Mouse (Mus musculus) macrophage (primary cell): ENCODE measurements at regions not wholly inside any gene's neighbourhood (a gene's known extent, or its start where the extent isn't known, plus 50 kb on each side); places are given as distances from the start of the nearest gene placed in this dataset.

Source experiments
- H3K27ac ChIP-seq: fragments of 350-480 bp; formaldehyde crosslinking; 2 replicates; pipeline ENCODE4 v1.9.0; 2021
- H3K36me3 ChIP-seq: fragments of 350-480 bp; formaldehyde crosslinking; 2 replicates; pipeline ENCODE4 v1.9.0; 2021; ENCODE audit errors: inconsistent target
- H3K4me3 ChIP-seq: fragments of 350-480 bp; formaldehyde crosslinking; 2 replicates; pipeline ENCODE4 v1.9.0; 2021; ENCODE audit errors: inconsistent target
- H3K79me2 ChIP-seq: fragments of 350-480 bp; formaldehyde crosslinking; 2 replicates; pipeline ENCODE4 v1.9.0; 2021; ENCODE audit errors: inconsistent target
- WGBS: methylation state at CpG from one replicate; pipeline ENCODE4 v1.1.7; 2026; ENCODE audit warnings: inconsistent platforms; ENCODE audit not compliant: missing documents; 5-methylcytosine and 5-hydroxymethylcytosine counted together

- Histone ChIP-seq H3K4me3 (no peak overlapping the region), H3K27ac (no peak overlapping the region), H3K79me2 (no peaks in the 10 kb centered on the region), H3K36me3 (no peaks in the 10 kb centered on the region)
- 87% methylated on average over 4 of the region's 4 CpGs for WGBS
Observed at GRCm38 (mm10) chr14:76761274-76761673, 204.6 kb upstream of the Serp2 start.

GRCm38 (mm10) chr14:76760509-76761023, 203.9 kb upstream of the Serp2 start:
- H3K79me2 ChIP-seq = no peaks in the 10 kb centered on the region
- 51% methylated on average over 13 of the region's 13 CpGs for WGBS
- no peak overlapping the region for H3K4me3 ChIP-seq
- H3K27ac ChIP-seq = no peak overlapping the region
- no peaks in the 10 kb centered on the region for H3K36me3 ChIP-seq

GRCm38 (mm10) chr14:76759377-76759776, 202.7 kb upstream of the Serp2 start:
- H3K4me3 ChIP-seq = no peak overlapping the region
- WGBS = 57% methylated on average over 4 of the region's 4 CpGs
- H3K79me2 ChIP-seq = no peaks in the 10 kb centered on the region
- H3K27ac ChIP-seq = no peak overlapping the region
- no peaks in the 10 kb centered on the region for H3K36me3 ChIP-seq

- Histone ChIP-seq H3K27ac (no peak overlapping the region), H3K79me2 (no peaks in the 10 kb centered on the region), H3K4me3 (no peak overlapping the region), H3K36me3 (no peaks in the 10 kb centered on the region)
- WGBS = 100% methylated on average over 1 of the region's 1 CpGs
Observed at GRCm38 (mm10) chr14:76758589-76758988, 201.9 kb upstream of the Serp2 start.

- no peaks in the 10 kb centered on the region for H3K79me2 ChIP-seq
- WGBS = 66% methylated on average over 9 of the region's 9 CpGs
Observed at GRCm38 (mm10) chr14:76755591-76756376, 199.1 kb upstream of the Serp2 start.

GRCm38 (mm10) chr14:76753734-76754133, 197.0 kb upstream of the Serp2 start:
- Histone ChIP-seq H3K36me3 (no peaks in the 10 kb centered on the region), H3K4me3 (no peak overlapping the region), H3K27ac (no peak overlapping the region), H3K79me2 (no peaks in the 10 kb centered on the region)
- WGBS = 95% methylated on average over 5 of the region's 5 CpGs

More at GRCm38 (mm10) chr14:76755591-76756376, 199.1 kb upstream of the Serp2 start:
- Histone ChIP-seq H3K27ac (no peak overlapping the region), H3K36me3 (no peaks in the 10 kb centered on the region), H3K4me3 (no peak overlapping the region)

GRCm38 (mm10) chr14:76749178-76749577, 192.5 kb upstream of the Serp2 start:
- H3K4me3 ChIP-seq = no peak overlapping the region
- no peaks in the 10 kb centered on the region for H3K79me2 ChIP-seq
- WGBS = 88% methylated on average over 7 of the region's 7 CpGs

GRCm38 (mm10) chr14:76748711-76749110, 192.0 kb upstream of the Serp2 start:
- Histone ChIP-seq H3K36me3 (no peaks in the 10 kb centered on the region), H3K27ac (no peak overlapping the region), H3K79me2 (no peaks in the 10 kb centered on the region), H3K4me3 (no peak overlapping the region)
- 36% methylated on average over 2 of the region's 2 CpGs for WGBS

More at GRCm38 (mm10) chr14:76749178-76749577, 192.5 kb upstream of the Serp2 start:
- no peaks in the 10 kb centered on the region for H3K36me3 ChIP-seq
- H3K27ac ChIP-seq = no peak overlapping the region

GRCm38 (mm10) chr14:76747814-76748213, 191.1 kb upstream of the Serp2 start:
- Histone ChIP-seq H3K4me3 (no peak overlapping the region), H3K36me3 (no peaks in the 10 kb centered on the region), H3K79me2 (no peaks in the 10 kb centered on the region), H3K27ac (no peak overlapping the region)
- WGBS = 81% methylated on average over 5 of the region's 5 CpGs

GRCm38 (mm10) chr14:76746282-76746681, 189.6 kb upstream of the Serp2 start:
- Histone ChIP-seq H3K79me2 (no peaks in the 10 kb centered on the region), H3K36me3 (no peaks in the 10 kb centered on the region), H3K27ac (no peak overlapping the region), H3K4me3 (no peak overlapping the region)
- over 99% methylated on average over 10 of the region's 10 CpGs for WGBS

GRCm38 (mm10) chr14:76744674-76745433, 188.2 kb upstream of the Serp2 start:
- Histone ChIP-seq H3K36me3 (no peaks in the 10 kb centered on the region), H3K79me2 (no peaks in the 10 kb centered on the region), H3K27ac (no peak overlapping the region), H3K4me3 (no peak overlapping the region)
- 86% methylated on average over 23 of the region's 23 CpGs for WGBS

- Histone ChIP-seq H3K36me3 (no peaks in the 10 kb centered on the region), H3K4me3 (no peak overlapping the region), H3K27ac (no peak overlapping the region), H3K79me2 (no peaks in the 10 kb centered on the region)
- WGBS = 48% methylated on average over 5 of the region's 5 CpGs
Observed at GRCm38 (mm10) chr14:76742297-76742696, 185.6 kb upstream of the Serp2 start.

GRCm38 (mm10) chr14:76739836-76740597, 183.3 kb upstream of the Serp2 start:
- Histone ChIP-seq H3K4me3 (no peak overlapping the region), H3K79me2 (no peaks in the 10 kb centered on the region), H3K27ac (no peak overlapping the region), H3K36me3 (no peaks in the 10 kb centered on the region)
- WGBS = 95% methylated on average over 22 of the region's 25 CpGs

GRCm38 (mm10) chr14:76735997-76736396, 179.3 kb upstream of the Serp2 start:
- WGBS = 94% methylated on average over 5 of the region's 5 CpGs
- Histone ChIP-seq H3K27ac (no peak overlapping the region), H3K36me3 (no peaks in the 10 kb centered on the region), H3K4me3 (no peak overlapping the region), H3K79me2 (no peaks in the 10 kb centered on the region)
